Mouse (Mus musculus): Measurements from ENCODE around the gene Aadat. TPM values are rescaled to one million over a fixed set of nuclear protein-coding genes. Genes with fewer than 3 reads are reported as not detected.
A peak's percentile ranks its signal among the peaks of the same experiment; 100 is the strongest.
"Not testable (repeated sequence)": the region's sequence is repeated elsewhere in the genome, so short reads cannot be mapped to it uniquely, and the experiment has no call there.

The Aadat gene
- polyA plus RNA-seq (2012; ENCODE audit: insufficient read depth, low replicate concordance) = not detected in 2 replicates

- no peak for TF ChIP-seq GATA1 (IDR thresholded peaks at IDR 0.05; ENCODE audit: borderline replicate concordance, low read length)
- TF ChIP-seq FLI1 (IDR thresholded peaks at IDR 0.05; ENCODE audit: low read length) = no peak
- peaks cover 8% of the 10 kb centered on the region for H3K27me3 ChIP-seq (replicated peaks)
- no peaks in the 10 kb centered on the region for H3K36me3 ChIP-seq (replicated peaks; ENCODE audit: low read length)
- H3K9me3 ChIP-seq = no peaks in the 10 kb centered on the region
- H3K4me3 ChIP-seq (replicated peaks) = peak within 1 kb of the TSS; percentile 92
- H3K4me1 ChIP-seq = peaks cover 10% of the 10 kb centered on the region
Measured at GRCm38 (mm10) chr8:60505653-60506521, at the start of gene Aadat. Gene Aadat, plus strand, starts transcription at chr8:60505932.

DNA sequence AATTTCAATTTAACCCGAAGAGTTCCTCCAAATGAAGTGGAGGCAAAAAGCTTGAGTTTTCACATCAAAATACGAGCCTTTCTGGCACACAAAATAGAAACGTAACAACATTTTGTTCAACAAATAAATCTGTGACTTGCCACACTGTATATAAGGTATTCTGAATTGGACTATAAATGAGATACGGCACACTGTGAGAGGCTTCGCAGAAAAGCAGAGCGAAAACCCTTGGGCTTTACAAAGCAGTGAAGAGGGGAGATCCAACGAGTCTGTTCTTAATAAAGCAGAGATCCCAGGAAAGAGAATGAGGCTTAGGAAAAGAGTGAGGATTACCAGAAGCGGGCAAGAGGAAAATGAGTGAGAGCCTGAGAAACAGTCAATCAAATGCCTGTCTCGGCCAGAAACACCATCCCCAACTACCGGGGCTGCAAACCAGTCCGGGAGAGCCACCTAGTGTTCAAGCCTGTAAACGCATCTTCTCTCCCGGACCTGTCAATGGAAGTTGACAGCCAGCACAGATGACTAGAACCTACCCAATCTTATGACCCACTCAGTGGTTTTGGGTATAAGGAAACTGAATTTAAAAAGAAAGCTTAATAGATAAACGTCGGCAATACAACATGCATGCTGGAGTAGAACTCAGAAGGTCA, 38.9 kb upstream of the Aadat start:
- no peak overlapping the region for H3K4me3 ChIP-seq (replicated peaks)
- H3K27me3 ChIP-seq (replicated peaks) = no peaks in the 10 kb centered on the region
- no peaks in the 10 kb centered on the region for H3K36me3 ChIP-seq (replicated peaks; ENCODE audit: low read length)
- H3K9me3 ChIP-seq = peaks cover 8% of the 10 kb centered on the region
- H3K4me1 ChIP-seq = no peaks in the 10 kb centered on the region
- TF ChIP-seq FLI1 (IDR thresholded peaks at IDR 0.05; ENCODE audit: low read length) = no peak
- no peak for TF ChIP-seq GATA1 (IDR thresholded peaks at IDR 0.05; ENCODE audit: borderline replicate concordance, low read length)

DNA sequence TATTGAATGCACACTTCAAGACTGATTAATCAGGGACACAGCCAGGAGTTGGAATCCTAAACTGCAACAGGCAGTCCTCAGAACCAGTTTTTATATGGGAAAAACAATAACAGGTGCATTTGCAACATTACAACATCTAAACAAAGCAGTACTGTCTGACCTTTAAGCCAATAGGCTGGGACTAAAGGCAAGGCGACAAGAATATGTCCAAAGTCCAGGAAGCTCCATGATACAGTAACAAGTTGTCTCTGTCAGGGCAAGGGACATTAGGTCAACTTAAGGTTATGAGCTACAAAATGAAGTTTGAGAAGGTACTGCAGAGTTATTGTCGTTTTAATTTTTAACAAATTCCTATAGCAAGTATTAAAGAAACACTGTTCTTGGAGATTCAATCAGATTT, 15.6 kb upstream of the Aadat start:
- no peaks in the 10 kb centered on the region for H3K4me1 ChIP-seq
- H3K27me3 ChIP-seq (replicated peaks) = no peaks in the 10 kb centered on the region
- H3K9me3 ChIP-seq = peaks cover 4% of the 10 kb centered on the region; the same call in 1 of the 2 replicates
- no peak for TF ChIP-seq FLI1 (IDR thresholded peaks at IDR 0.05; ENCODE audit: low read length)
- TF ChIP-seq GATA1 (IDR thresholded peaks at IDR 0.05; ENCODE audit: borderline replicate concordance, low read length) = no peak
- no peaks in the 10 kb centered on the region for H3K36me3 ChIP-seq (replicated peaks; ENCODE audit: low read length)
- H3K4me3 ChIP-seq (replicated peaks) = no peak overlapping the region

GRCm38 (mm10) chr8:60491871-60492270, 13.9 kb upstream of the Aadat start:
- Histone ChIP-seq H3K4me1 (no peaks in the 10 kb centered on the region), H3K4me3 (replicated peaks) (no peak overlapping the region), H3K27me3 (replicated peaks) (no peaks in the 10 kb centered on the region), H3K36me3 (replicated peaks; ENCODE audit: low read length) (no peaks in the 10 kb centered on the region), H3K9me3 (peaks cover 4% of the 10 kb centered on the region; the same call in 1 of the 2 replicates)
- no peak for TF ChIP-seq FLI1 (IDR thresholded peaks at IDR 0.05; ENCODE audit: low read length)
- no peak for TF ChIP-seq GATA1 (IDR thresholded peaks at IDR 0.05; ENCODE audit: borderline replicate concordance, low read length)

DNA sequence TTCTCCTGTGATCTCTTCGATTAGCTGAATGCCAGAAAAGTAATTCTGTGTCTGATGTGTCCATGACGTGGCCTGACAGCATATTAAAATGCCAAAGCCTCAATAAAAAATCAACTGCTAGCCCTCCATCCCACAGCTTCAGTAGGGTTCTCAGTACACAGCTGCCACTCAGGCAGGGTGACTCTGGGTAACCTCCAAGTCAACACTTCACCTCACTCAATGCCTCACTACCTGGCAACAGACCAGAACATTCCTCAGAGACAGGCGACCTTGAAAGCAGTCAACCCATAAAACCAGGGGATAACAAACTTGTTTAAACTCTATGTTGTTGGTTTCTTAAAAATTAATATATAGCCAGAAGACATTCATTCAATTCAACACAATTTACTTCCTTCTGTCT, 13.3 kb upstream of the Aadat start:
- Histone ChIP-seq H3K4me1 (no peaks in the 10 kb centered on the region), H3K36me3 (replicated peaks; ENCODE audit: low read length) (no peaks in the 10 kb centered on the region), H3K4me3 (replicated peaks) (no peak overlapping the region), H3K27me3 (replicated peaks) (no peaks in the 10 kb centered on the region), H3K9me3 (peaks cover 4% of the 10 kb centered on the region; the same call in 1 of the 2 replicates)
- no peak for TF ChIP-seq GATA1 (IDR thresholded peaks at IDR 0.05; ENCODE audit: borderline replicate concordance, low read length)
- no peak for TF ChIP-seq FLI1 (IDR thresholded peaks at IDR 0.05; ENCODE audit: low read length)

GRCm38 (mm10) chr8:60494606-60495005, 11.1 kb upstream of the Aadat start:
- TF ChIP-seq GATA1 (IDR thresholded peaks at IDR 0.05; ENCODE audit: borderline replicate concordance, low read length) (no peak), FLI1 (IDR thresholded peaks at IDR 0.05; ENCODE audit: low read length) (no peak)
- Histone ChIP-seq H3K9me3 (peaks cover 4% of the 10 kb centered on the region; the same call in 1 of the 2 replicates), H3K4me3 (replicated peaks) (no peak overlapping the region), H3K4me1 (no peaks in the 10 kb centered on the region), H3K36me3 (replicated peaks; ENCODE audit: low read length) (no peaks in the 10 kb centered on the region), H3K27me3 (replicated peaks) (no peaks in the 10 kb centered on the region)

- H3K36me3 ChIP-seq (replicated peaks; ENCODE audit: low read length); H3K27me3 ChIP-seq (replicated peaks); H3K4me1 ChIP-seq; H3K9me3 ChIP-seq; H3K4me3 ChIP-seq (replicated peaks): not testable (repeated sequence)
Measured at GRCm38 (mm10) chr8:60495046-60495445, 10.7 kb upstream of the Aadat start.

GRCm38 (mm10) chr8:60503098-60503497, 2.6 kb upstream of the Aadat start, which contains the start of gene Gm10283:
Gene Gm10283, minus strand, starts transcription at chr8:60503198.
- Histone ChIP-seq H3K27me3 (replicated peaks) (peaks cover 8% of the 10 kb centered on the region), H3K36me3 (replicated peaks; ENCODE audit: low read length) (no peaks in the 10 kb centered on the region), H3K9me3 (no peaks in the 10 kb centered on the region), H3K4me1 (peaks cover 10% of the 10 kb centered on the region), H3K4me3 (replicated peaks) (no peak within 1 kb of the TSS)
- TF ChIP-seq FLI1 (IDR thresholded peaks at IDR 0.05; ENCODE audit: low read length) = no peak
- TF ChIP-seq GATA1 (IDR thresholded peaks at IDR 0.05; ENCODE audit: borderline replicate concordance, low read length) = no peak

GRCm38 (mm10) chr8:60518286-60518685, 12.6 kb downstream of the Aadat start:
- no peaks in the 10 kb centered on the region for H3K36me3 ChIP-seq (replicated peaks; ENCODE audit: low read length)
- no peaks in the 10 kb centered on the region for H3K4me1 ChIP-seq
- H3K9me3 ChIP-seq = no peaks in the 10 kb centered on the region
- no peaks in the 10 kb centered on the region for H3K27me3 ChIP-seq (replicated peaks)
- no peak overlapping the region for H3K4me3 ChIP-seq (replicated peaks)
- TF ChIP-seq FLI1 (IDR thresholded peaks at IDR 0.05; ENCODE audit: low read length) (no peak), GATA1 (IDR thresholded peaks at IDR 0.05; ENCODE audit: borderline replicate concordance, low read length) (no peak)

DNA sequence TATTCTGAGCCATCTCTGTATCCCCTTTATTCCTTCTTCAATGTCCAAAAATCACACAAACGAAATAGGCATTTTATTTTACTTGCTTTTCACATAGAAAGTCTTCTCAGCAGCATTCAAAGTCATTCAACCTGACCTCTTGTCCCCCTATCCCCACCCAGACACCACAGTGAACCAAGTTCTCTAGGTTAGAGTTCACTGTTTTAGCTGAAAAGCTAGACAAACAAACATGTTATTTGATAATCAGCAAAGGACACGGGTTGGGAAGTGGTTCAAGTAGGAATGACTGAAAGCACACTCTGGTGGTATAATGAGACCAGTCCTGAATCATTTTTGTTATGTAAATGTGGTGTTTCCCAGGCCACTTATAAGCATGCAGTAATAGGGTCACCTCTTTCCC, 29.2 kb downstream of the Aadat start:
- TF ChIP-seq FLI1 (IDR thresholded peaks at IDR 0.05; ENCODE audit: low read length) (no peak), GATA1 (IDR thresholded peaks at IDR 0.05; ENCODE audit: borderline replicate concordance, low read length) (no peak)
- Histone ChIP-seq H3K36me3 (replicated peaks; ENCODE audit: low read length) (no peaks in the 10 kb centered on the region), H3K9me3 (peaks cover 8% of the 10 kb centered on the region), H3K4me3 (replicated peaks) (no peak overlapping the region), H3K27me3 (replicated peaks) (no peaks in the 10 kb centered on the region), H3K4me1 (no peaks in the 10 kb centered on the region)
